Mouse (Mus musculus): ENCODE data around the gene Stx19.

The Stx19 gene

DNA sequence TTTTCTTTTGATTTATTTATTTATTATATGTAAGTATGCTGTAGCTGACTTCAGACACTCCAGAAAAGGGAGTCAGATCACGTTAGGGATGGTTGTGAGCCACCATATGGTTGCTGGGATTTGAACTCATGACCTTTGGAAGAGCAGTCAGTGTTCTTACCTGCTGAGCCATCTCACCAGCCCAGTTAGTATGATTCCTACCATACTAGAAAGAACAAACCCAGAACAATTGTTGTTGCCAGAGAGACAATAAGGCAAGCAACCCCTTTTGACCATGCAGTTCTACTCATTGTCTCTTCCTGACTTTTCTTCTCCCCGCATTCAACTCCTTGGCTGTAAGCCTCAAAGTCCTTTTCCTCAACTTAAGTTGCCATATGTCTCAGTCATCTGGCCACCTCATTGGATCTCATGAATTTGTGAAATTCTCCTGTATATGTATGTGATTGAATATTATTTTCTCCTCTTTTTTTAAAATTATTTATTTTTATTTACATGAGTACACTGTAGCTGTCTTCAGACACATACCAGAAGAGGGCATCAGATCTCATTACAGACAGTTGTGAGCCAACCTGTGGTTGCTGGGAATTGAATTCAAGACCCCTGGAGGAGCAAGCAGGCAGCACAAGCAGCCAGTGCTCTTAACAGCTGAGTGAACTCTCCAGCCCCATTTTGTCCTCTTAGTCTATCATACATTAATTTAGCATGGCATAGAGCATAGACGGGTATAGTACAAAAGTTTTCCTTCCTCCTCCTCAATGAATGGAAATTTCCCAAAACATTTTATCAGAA is 38.2 kb downstream of the Stx19 start:
- no peak for DNase-seq

DNA sequence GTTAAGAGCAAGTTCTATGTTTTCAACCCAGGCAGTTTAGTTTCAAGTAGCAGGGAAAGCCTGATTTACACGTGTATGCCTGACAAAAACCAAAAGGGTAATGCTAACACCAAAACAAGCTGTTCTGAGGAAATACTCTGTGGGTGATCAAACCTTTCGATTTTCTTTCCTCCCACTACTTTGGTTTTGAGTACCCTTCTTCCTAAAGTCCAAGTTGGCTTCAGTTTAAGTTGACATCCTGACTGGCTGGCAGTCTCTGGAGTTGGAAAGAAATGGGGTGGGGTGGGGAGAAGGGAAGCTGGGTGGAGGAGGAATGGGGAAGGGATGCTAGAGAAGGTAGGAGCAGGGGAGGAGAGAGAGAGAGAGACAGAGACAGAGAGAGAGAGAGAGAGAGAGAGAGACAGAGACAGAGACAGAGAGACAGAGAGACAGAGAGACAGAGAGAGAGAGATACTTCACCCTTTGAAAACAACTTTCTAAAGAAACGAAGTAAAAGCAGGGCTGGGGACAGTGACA is 39.2 kb downstream of the Stx19 start:
- DNase-seq: no peak

DNA sequence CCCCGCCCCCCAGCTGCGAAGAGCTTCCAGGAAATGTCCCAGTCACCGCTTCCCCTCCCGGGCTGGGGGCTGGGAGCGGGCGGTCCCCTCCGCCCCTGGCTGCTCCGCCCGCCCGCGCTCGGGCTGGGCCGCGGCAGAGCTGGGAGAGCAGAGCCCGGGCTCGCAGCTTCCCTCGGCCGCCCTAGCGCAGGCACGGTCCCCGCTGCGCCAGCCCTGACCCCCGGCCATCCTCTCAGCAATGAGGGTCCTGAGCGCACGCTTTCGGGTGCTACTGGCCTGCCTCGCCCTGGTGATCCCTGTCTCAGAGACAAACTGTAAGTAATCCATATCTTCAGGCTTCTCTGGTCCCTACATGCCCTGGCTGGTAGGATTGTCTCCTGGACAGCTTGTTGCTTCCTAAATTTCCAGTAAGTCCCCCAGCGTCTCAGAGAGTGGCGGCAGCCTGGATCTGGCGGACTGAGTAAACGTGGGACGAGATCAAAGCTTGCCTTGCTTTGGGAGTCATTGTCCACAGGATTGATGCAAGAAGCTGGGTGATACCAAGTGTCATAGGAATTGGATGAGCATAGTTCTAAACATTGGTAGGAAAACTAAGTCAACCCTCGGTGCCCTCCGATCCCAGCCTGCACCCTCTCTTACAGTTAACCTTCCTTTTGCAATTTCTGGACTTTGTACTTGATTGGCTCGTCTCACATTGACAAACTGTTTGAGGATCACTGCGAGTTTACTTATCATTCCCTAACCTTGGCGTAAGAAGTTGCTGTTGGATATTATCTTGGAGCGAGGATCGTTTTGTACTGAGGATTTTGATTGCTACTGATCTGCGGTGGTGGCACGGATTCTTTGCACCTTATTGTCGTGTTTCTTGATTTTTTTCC is 40.0 kb downstream of the Stx19 start, which contains the start of gene Pros1:
Gene Pros1, plus strand, starts transcription at position 117 of the 878 bp plus-strand sequence.
- DNase-seq: peak; percentile 70

DNA sequence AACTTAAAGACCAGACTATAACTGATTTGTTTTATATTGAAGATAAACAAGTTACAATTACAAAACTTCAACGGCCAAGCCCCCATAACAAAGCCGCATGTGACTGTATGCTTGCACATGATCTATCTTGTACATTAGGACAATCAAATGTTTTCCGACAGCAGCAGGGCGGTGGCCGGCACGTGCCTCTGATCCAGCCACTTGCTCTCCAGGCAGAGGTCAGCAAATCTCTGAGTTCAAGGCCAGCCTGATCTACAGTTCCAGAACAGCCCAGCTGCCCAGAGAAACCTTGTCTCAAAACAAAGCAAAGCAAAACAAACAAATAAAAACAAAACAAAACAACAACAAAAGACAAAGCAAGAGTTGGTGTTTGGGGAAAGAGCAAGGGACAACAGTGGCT is 40.9 kb downstream of the Stx19 start:
- DNase-seq: no peak

DNA sequence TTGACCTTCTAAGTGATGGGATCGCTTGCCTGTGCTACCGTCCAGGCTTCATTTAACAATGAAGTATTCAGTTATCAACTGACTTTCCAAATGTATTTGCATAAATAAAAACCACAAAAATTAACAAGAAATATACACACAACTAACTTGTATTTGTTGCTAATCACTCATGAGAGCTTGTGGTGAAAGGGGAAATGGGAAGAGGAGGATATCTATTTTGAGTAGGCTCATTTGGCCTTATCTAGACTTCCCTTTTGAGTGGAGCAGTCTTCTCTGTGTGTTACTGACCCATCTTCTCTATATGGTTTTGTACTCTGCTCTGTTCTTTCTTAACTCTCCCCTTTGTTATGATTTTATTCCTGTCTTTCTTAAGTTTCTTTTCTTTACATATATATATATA is 41.8 kb downstream of the Stx19 start:
- DNase-seq: no peak

DNA sequence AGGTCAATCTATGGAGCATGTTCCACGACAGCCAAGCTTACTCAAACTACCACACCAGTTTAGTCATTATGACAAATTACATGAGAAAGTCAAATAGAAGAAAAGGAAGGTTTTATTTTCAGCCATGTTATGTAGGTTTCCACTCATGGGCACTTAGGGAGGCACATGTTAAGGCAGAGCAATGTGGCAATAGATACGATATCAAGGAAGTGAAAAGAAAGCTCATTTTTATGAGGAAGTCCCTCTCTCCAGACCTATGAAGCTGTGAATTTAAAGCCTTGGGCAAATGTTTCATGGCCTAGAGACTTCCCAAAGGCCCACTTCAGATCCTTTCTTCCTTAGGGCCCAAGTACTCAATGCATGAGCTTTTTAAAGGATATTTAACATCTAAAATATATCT is 43.0 kb downstream of the Stx19 start:
- no peak for DNase-seq

DNA sequence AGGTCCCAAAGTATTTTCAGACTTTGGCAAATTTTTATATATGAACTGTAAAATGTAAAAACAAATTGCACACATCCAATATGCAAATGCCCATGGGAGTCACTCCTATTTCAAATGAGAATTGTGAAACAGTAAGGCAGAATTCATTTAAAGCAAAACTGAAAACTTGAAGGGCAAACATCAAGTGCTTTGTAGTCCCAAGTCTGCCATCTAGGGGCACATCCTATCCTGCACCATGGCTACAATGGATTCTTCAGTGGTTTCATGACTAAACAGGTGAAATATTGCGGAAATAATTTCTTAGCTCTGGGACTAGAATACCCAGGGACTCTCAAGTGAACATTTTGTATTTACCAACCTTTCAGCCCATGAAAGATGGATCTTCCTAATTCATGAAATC is 43.5 kb downstream of the Stx19 start:
- peak; percentile 8 for DNase-seq

DNA sequence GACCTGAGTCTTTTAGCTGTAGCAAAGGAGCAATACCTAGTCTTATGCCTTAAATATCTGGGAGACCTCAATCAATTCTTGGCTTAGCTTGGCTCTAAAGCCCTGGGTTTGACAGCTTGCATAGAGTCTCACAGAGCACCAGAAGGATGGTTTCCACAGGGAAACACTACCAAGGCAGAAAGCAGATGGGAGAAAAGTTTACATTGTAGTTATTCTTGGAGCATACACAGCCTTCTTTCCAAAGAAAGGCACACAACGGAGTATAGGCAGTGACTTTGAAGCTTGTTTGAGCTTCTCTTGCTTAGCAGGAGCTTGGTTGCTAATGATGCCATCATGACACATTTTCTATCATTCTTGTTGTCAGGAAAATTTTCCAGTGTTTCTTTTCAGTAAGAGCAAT is 45.7 kb downstream of the Stx19 start:
- DNase-seq: no peak

DNA sequence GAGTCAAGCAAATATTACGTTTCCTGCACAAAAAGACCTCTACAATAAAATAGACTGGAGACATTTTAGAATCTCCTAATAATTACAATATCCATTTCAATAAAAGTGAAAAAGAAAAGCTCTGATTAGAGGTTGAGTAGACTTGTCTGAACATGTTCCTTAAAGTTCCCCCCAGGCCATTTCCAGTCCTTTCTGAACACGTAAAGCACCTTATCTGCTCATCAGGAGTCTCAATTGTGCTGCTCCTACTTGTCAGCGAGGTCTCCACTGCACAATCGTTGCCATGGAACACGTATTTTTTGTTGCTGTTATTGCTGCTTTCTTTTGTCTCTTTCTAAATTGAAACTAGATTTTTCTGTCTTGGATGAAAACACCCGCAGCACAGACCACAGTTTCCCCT is 47.0 kb downstream of the Stx19 start:
- DNase-seq: no peak

DNA sequence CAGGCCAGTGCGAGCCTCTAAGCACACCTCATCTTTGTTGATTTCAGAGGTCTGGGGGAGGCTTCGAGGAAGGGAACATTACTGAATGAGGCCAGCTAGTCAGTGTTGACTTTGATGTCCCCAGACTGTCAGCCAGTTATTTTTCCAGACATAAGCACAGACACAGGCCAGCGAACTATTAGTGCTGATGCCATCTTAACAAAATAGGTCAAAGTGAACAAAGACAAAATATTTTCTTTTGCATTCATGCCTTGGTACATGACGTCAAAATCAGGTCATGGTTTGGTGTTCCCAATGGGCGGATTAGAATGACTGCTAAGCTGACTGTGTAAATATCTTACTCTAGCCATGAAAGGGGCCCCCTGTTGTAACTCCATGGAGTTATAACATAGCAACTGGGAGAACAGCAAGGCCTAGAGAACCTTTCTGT is 58.2 kb downstream of the Stx19 start:
- no peak for DNase-seq

DNA sequence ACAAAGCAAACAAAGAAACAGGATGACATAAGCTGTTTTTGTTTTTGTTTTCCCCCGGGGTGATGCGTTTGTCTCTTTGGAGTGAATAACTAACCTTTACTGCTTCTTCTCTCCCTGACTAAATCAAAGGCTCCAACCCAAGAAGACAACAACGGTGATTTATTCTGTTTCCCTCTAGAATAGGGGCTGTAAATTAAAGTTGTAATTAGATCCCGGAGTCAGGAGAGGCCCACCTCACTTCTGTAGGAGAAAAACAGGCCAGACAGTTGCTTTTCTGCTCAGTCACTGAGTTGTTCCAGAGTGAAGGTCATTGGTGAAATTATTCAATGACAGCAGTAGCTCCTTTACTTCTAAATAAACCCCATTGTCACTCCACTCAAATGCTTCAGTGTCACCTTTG is 58.7 kb downstream of the Stx19 start:
- DNase-seq: no peak

Data from kidney, adult 18-20 months (tissue).